Comparison of ENCODE assay signal across 34 mouse cellular contexts in genomic region chr15:79507055-79507828, GRCm38 (mm10). TPM values are rescaled to one million over a fixed set of nuclear protein-coding genes. Genes with fewer than 3 reads are reported as not detected.
DNase-seq lines count a peak whose midpoint lies in the region; ATAC-seq lines count a peak whose summit lies in the region.
"Had no signal": no experiment of that assay in that cellular context is flagged by ENCODE, and none has a peak within 500 bp of the region (broad histone marks: within the 10 kb centered on the region; RNA-seq: fewer than 3 reads in every experiment).

No protein-coding gene starts in this region.

- no peaks in the 10 kb centered on the region for H3K36me3 ChIP-seq in kidney, embryonic 16.5 days (ENCODE audit: insufficient read depth, low read length)
- H3K36me3 ChIP-seq: embryonic facial prominence, embryonic 15.5 days; heart, embryonic 10.5 days; heart, embryonic 15.5 days; limb, embryonic 13.5 days; lung, embryonic 15.5 days; neural tube, embryonic 12.5 days had no signal

- intact Hi-C loops in left cerebral cortex, postnatal 36 days (cut with DNase I), result no loop called here
- intact Hi-C loops in left cerebral cortex, postnatal 4 days (cut with DNase I), result no loop called here

- peak; percentile 50 for DNase-seq in kidney, adult 18-20 months
- peak; percentile 63 to 65 for DNase-seq in left cerebral cortex, postnatal 36 days (ENCODE audit: low spot score in 2 of 2)
- DNase-seq in left cerebral cortex, postnatal 4 days, result no peak
- peak; percentile 61 to 70 for DNase-seq in kidney, adult 8-10 months
- DNase-seq in kidney, postnatal 36 days, result peak; percentile 76 to 78
- no peak for DNase-seq in heart, adult 8-10 months (ENCODE audit: low spot score)
- DNase-seq: adrenal gland, adult 2 months; adrenal gland, postnatal 36 days; cerebellum, adult 2 months; cerebellum, postnatal 14 days; gastrocnemius, postnatal 10 days; layer of hippocampus, adult 9-11 months; right cerebral cortex, adult 18-20 months; spleen, adult 18-20 months; thymus, postnatal 14 days had no signal

- no peak overlapping the region for H3K27ac ChIP-seq in kidney, embryonic 16.5 days (ENCODE audit: low read length)
- H3K27ac ChIP-seq: embryonic facial prominence, embryonic 15.5 days; forebrain, embryonic 13.5 days; heart, embryonic 10.5 days; heart, embryonic 15.5 days; limb, embryonic 13.5 days; lung, embryonic 15.5 days; neural tube, embryonic 12.5 days had no signal

- peaks cover 77% of the 10 kb centered on the region for H3K27me3 ChIP-seq in kidney, embryonic 16.5 days (ENCODE audit: insufficient read depth, low read length)

- WGBS in kidney, embryonic 16.5 days, result 44% methylated on average over 30 of the region's 31 CpGs

- no peak overlapping the region for H3K4me2 ChIP-seq in kidney, embryonic 16.5 days (replicated peaks; ENCODE audit: low read depth, low read length)
- H3K4me2 ChIP-seq: heart, embryonic 15.5 days; limb, embryonic 13.5 days; liver, embryonic 11.5 days; lung, embryonic 15.5 days; midbrain, embryonic 11.5 days; neural tube, embryonic 12.5 days had no signal

- no peak overlapping the region for H3K9ac ChIP-seq in kidney, embryonic 16.5 days (replicated peaks; ENCODE audit: low read length)
- H3K9ac ChIP-seq: embryonic facial prominence, embryonic 15.5 days; forebrain, embryonic 13.5 days; heart, embryonic 15.5 days; limb, embryonic 13.5 days; lung, embryonic 15.5 days; neural tube, embryonic 12.5 days had no signal

- no peak for ATAC-seq in kidney, embryonic 16.5 days (ENCODE audit: low FRiP score, low TSS enrichment)
- ATAC-seq: CD4-positive, CD25-positive, alpha-beta regulatory T cell, adult 4 months; forebrain, embryonic 13.5 days; midbrain, embryonic 16.5 days had no signal

- H3K9me3 ChIP-seq in kidney, embryonic 16.5 days (ENCODE audit: low read length), result no peaks in the 10 kb centered on the region
- H3K9me3 ChIP-seq: embryonic facial prominence, embryonic 15.5 days; forebrain, embryonic 13.5 days; heart, embryonic 10.5 days; heart, embryonic 15.5 days; limb, embryonic 13.5 days; lung, embryonic 15.5 days; neural tube, embryonic 12.5 days had no signal

- peaks cover 23% of the 10 kb centered on the region for H3K4me1 ChIP-seq in kidney, embryonic 16.5 days (ENCODE audit: insufficient read depth, low read length)

- no peak overlapping the region for H3K4me3 ChIP-seq in kidney, embryonic 16.5 days (ENCODE audit: low read length)
- H3K4me3 ChIP-seq: embryonic facial prominence, embryonic 15.5 days; forebrain, embryonic 13.5 days; heart, embryonic 10.5 days; heart, embryonic 15.5 days; limb, embryonic 13.5 days; lung, embryonic 15.5 days; neural tube, embryonic 12.5 days had no signal

RNA-seq across cellular contexts. Expression of gene Kcnj4, which starts 2.2 kb away (rescaled TPM):
- polyA plus RNA-seq in kidney, embryonic 16.5 days (2015; fragmentation: Nextera tagmentation; extraction: Ambion mirVana), result 0.16 TPM in 1 of 2 replicates, not detected in the other
- 100 to 1,000 TPM; 207 to 223 TPM for total RNA-seq in left cerebral cortex, postnatal 36 days (2021)
- total RNA-seq in left cerebral cortex, postnatal 4 days (2021), result 10 to 100 TPM; 29.9 to 39.5 TPM
- total RNA-seq in heart, adult 8-10 months (2022), result 1 to 10 TPM in 3 of 4 experiments, under 1 TPM in 1; 0.92 to 1.6 (median 1.4) TPM
- total RNA-seq: heart, postnatal 25 days; megakaryocyte, adult 5-6 weeks had no signal
- polyA plus RNA-seq: CD4-positive, CD25-positive, alpha-beta regulatory T cell, adult 4 months; forebrain, embryonic 13.5 days; gonadal fat pad, adult 2 months; hindbrain, embryonic 11.5 days; hindbrain, embryonic 16.5 days; limb, embryonic 13.5 days; liver, embryonic 11.5 days; liver, embryonic 16.5 days; midbrain, embryonic 11.5 days; midbrain, embryonic 16.5 days; neural tube, embryonic 12.5 days; stomach, embryonic 16.5 days had no signal

RNA-seq across cellular contexts. Expression of gene Kdelr3, which starts 9.0 kb away (rescaled TPM):
- 66.2 and 72.9 TPM in 2 replicates for polyA plus RNA-seq in kidney, embryonic 16.5 days (2015; fragmentation: Nextera tagmentation; extraction: Ambion mirVana)
- total RNA-seq in left cerebral cortex, postnatal 36 days (2021), result 1 to 10 TPM in 1 of 2 experiments, under 1 TPM in 1; 0.59 to 1.1 TPM
- total RNA-seq in left cerebral cortex, postnatal 4 days (2021), result under 1 TPM; 0.72 to 0.91 TPM
- 1 to 10 TPM; 4.3 to 5.2 (median 4.5) TPM for total RNA-seq in heart, adult 8-10 months (2022)
- total RNA-seq: megakaryocyte, adult 5-6 weeks had no signal
- polyA plus RNA-seq: CD4-positive, CD25-positive, alpha-beta regulatory T cell, adult 4 months had no signal

RNA-seq across cellular contexts. Expression of gene Ddx17, which starts 39.3 kb away (rescaled TPM):
- polyA plus RNA-seq in kidney, embryonic 16.5 days (2015; fragmentation: Nextera tagmentation; extraction: Ambion mirVana), result 48.3 and 52.0 TPM in 2 replicates
- total RNA-seq in left cerebral cortex, postnatal 36 days (2021), result 100 to 1,000 TPM; 265 to 366 TPM
- 100 to 1,000 TPM; 446 to 452 TPM for total RNA-seq in left cerebral cortex, postnatal 4 days (2021)
- 10 to 100 TPM; 67.0 to 82.8 (median 74.6) TPM for total RNA-seq in heart, adult 8-10 months (2022)

RNA-seq across cellular contexts. Expression of gene Csnk1e, which starts 51.9 kb away (rescaled TPM):
- 66.0 and 71.5 TPM in 2 replicates for polyA plus RNA-seq in kidney, embryonic 16.5 days (2015; fragmentation: Nextera tagmentation; extraction: Ambion mirVana)
- total RNA-seq in left cerebral cortex, postnatal 36 days (2021), result 100 to 1,000 TPM; 135 to 154 TPM
- 100 to 1,000 TPM; 285 to 296 TPM for total RNA-seq in left cerebral cortex, postnatal 4 days (2021)
- total RNA-seq in heart, adult 8-10 months (2022), result 10 to 100 TPM; 49.3 to 64.6 (median 56.6) TPM

Comparison
In these comparisons a context has a peak if more than half of its experiments do, and no peak if none do; other contexts are left out.
1. DNase-seq: peak in kidney, adult 18-20 months (single experiment), left cerebral cortex, postnatal 36 days (2 of 2), kidney, adult 8-10 months (2 of 2) and kidney, postnatal 36 days (2 of 2); none in left cerebral cortex, postnatal 4 days (single experiment) and heart, adult 8-10 months (single experiment).
2. RNA of gene Kcnj4, which starts 2.2 kb away (total RNA-seq): 207 to 223 TPM in left cerebral cortex, postnatal 36 days and 29.9 to 39.5 TPM in left cerebral cortex, postnatal 4 days; 0.92 to 1.6 TPM in heart, adult 8-10 months; every median in the first group is over 10 times any median in the second.